In the genomic region with DNA sequence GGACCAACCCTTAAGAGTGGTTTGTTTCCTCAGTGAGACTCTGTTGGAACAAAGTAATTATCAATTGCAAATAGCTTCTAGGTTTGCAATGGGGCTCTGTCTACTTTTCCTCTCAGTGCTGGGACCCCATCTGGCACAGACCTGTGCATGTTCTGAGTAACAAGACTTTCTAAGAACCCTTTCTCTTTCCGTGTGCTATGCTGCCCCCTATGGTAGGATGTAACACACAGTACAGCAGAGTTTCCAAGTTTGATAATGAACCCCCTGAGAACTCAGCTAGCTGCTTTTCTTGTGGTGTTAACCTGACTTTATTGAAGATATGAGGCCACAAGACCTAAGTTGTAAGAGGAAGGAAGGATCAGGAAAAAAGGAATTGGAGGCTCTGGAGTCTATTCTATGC, we compare ENCODE assay signal across 8 mouse cellular contexts.
A peak's percentile ranks its signal among the peaks of the same experiment; 100 is the strongest.
DNase-seq lines count a peak whose midpoint lies in the region; ATAC-seq lines count a peak whose summit lies in the region.

No protein-coding gene starts in this region.

- peak; percentile 30 for DNase-seq in heart, adult 8-10 months (ENCODE audit: low spot score)
- no peak for DNase-seq in heart, postnatal 25 days (ENCODE audit: low spot score)
- peak; percentile 18 for DNase-seq in right cerebral cortex, postnatal 14 days
- DNase-seq in right cerebral cortex, postnatal 36 days (ENCODE audit: low spot score in 2 of 2): no peak
- peak; percentile 24 for DNase-seq in embryo, embryonic 11.5 days (ENCODE audit: low read depth, low spot score)
- DNase-seq in ovary, adult 18-20 months (ENCODE audit: low spot score): no peak

- intact Hi-C loops in heart, postnatal 25 days (cut with DNase I): loop anchor here (1.0 to 10.0 kb wide), 3 partner anchors 214 to 562 kb away; no protein-coding TSS in a partner anchor

- peak; percentile 56; the same call in 1 of the 2 replicates for ATAC-seq in neutrophil, adult 5-6 weeks (ENCODE audit: extremely low read depth, insufficient number of reproducible peaks, low FRiP score, poor library complexity, severe bottlenecking)
- ATAC-seq in activated CD4-positive, CD25-positive, alpha-beta regulatory T cell, adult 4 months: no peak

Comparison
In these comparisons a context has a peak if more than half of its experiments do, and no peak if none do; other contexts are left out.
1. DNase-seq: peak in heart, adult 8-10 months (single experiment), right cerebral cortex, postnatal 14 days (single experiment) and embryo, embryonic 11.5 days (single experiment); none in heart, postnatal 25 days (single experiment), right cerebral cortex, postnatal 36 days (0 of 2) and ovary, adult 18-20 months (single experiment).